Mouse (Mus musculus): Measurements from ENCODE around the gene Alpk1. TPM values are rescaled to one million over a fixed set of nuclear protein-coding genes. Genes with fewer than 3 reads are reported as not detected.

Gene Alpk1
- polyA plus RNA-seq, 1 experiment from 2014 or later, result 0.95 TPM

DNA sequence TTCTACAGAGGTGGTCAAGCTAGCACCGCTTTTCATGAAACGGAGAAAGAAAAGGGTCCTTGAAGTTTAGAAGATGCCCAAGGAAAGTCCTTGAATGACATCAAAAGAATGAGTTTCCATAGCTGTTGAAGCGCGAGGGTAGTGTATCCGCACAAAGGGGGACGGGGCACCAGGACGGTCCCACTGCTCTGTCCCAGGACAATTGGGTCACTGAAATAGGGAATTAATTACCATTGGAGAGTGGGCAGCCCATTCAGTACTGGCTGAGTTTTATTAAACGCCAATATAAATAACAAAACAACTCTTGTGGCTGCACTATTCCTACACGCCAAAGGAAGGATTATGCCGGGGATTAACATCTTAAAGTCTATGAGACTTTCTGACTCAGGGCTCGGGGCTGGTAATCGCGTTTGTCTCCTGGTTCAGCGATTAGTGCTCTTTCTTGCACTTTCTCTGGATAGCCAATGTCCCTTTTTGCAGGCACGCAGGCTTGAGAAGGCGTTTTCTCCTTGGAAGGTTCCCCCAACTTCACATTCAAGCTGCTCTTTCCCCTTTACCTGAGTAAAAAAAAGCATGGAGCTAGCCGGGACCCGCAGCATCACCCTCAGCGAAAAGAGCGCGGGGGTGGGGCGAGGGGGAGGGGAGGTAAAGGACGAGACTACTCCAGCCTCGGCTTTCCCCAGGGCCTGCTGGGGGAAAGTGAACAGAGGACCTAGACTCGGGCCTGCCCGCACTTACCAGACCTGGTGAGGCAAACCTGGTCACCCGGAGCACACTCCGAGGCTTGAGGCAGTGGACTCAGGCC, 153.0 kb downstream of the Alpk1 start:
- 0% methylated on average over 28 of the region's 28 CpGs for WGBS
- H3K9me3 ChIP-seq (replicated peaks), result 0 out of 2 replicates have a peak, but pooled peaks cover 4% of the 10 kb centered on the region
- H3K27ac ChIP-seq (replicated peaks), result peak overlapping the region; percentile 85
- H3K27me3 ChIP-seq (ENCODE audit: low read depth, poor library complexity, severe bottlenecking), result peaks cover 100% of the 10 kb centered on the region
- H3K36me3 ChIP-seq, result no peaks in the 10 kb centered on the region
- DNase-seq (ENCODE audit: low spot score), result peak; percentile 72
- peak overlapping the region; percentile 40 for H3K4me3 ChIP-seq
- H3K4me1 ChIP-seq, result peaks cover 70% of the 10 kb centered on the region

- no peak for DNase-seq (ENCODE audit: low spot score)
- Histone ChIP-seq H3K36me3 (no peaks in the 10 kb centered on the region), H3K9me3 (replicated peaks) (0 out of 2 replicates have a peak, but pooled peaks cover 4% of the 10 kb centered on the region), H3K4me1 (peaks cover 62% of the 10 kb centered on the region), H3K4me3 (0 out of 2 replicates have a peak overlapping the region, but pooled peaks have one; percentile 20), H3K27ac (replicated peaks) (no peak overlapping the region; the same call in 1 of the 2 replicates), H3K27me3 (ENCODE audit: low read depth, poor library complexity, severe bottlenecking) (peaks cover 100% of the 10 kb centered on the region)
- WGBS, result 6% methylated on average over 3 of the region's 3 CpGs
These were observed 153.8 kb downstream of the Alpk1 start for GRCm38 (mm10) chr3:127626524-127626923.

DNA sequence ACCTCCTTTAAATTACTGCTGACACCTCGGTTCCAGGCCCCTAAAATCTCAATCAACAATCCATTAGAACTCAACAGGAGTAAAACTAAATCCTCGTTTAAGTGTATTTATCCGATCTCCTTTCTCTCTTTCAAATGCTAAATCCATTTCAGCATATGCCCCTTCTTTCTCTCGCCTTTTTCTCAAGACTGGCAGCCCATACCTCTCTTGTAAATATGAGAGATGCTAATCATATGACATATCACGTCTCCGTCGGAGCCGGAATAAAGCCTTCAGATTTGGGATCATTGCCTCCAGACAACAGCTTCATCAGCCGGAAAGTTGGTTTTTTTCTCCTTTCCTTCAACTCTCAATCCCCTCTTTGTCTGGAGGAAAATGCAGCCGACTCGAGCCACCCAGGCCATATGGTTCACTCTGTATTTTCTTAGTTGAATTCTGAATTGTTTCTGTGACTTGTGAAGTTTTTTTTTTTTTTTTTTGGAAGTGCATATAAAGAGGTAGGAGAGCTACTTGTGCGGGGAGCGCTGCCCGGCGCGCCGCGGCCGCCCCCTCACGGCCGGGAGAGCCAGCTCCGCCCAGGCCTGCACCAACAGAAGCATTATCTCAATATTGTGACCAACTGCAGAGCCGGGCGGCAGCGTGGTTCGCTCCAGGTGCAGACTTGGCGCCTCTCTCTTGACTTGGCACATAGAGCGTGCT, 154.5 kb downstream of the Alpk1 start:
- H3K27ac ChIP-seq (replicated peaks), result peak overlapping the region; percentile 46; the same call in 1 of the 2 replicates
- peak overlapping the region; percentile 39 for H3K4me3 ChIP-seq
- H3K9me3 ChIP-seq (replicated peaks), result 0 out of 2 replicates have a peak, but pooled peaks cover 4% of the 10 kb centered on the region
- DNase-seq (ENCODE audit: low spot score), result peak; percentile 69
- WGBS, result under 1% methylated on average over 28 of the region's 28 CpGs
- H3K36me3 ChIP-seq, result no peaks in the 10 kb centered on the region
- H3K4me1 ChIP-seq, result peaks cover 55% of the 10 kb centered on the region
- peaks cover 100% of the 10 kb centered on the region for H3K27me3 ChIP-seq (ENCODE audit: low read depth, poor library complexity, severe bottlenecking)

- H3K4me1 ChIP-seq, result peaks cover 51% of the 10 kb centered on the region
- no peaks in the 10 kb centered on the region for H3K36me3 ChIP-seq
- WGBS, result 1% methylated on average over 36 of the region's 36 CpGs
- H3K4me3 ChIP-seq, result peak overlapping the region; percentile 39
- H3K9me3 ChIP-seq (replicated peaks), result 0 out of 2 replicates have a peak, but pooled peaks cover 4% of the 10 kb centered on the region
- H3K27ac ChIP-seq (replicated peaks), result peak overlapping the region; percentile 46; the same call in 1 of the 2 replicates
- peak; percentile 85 for DNase-seq (ENCODE audit: low spot score)
- H3K27me3 ChIP-seq (ENCODE audit: low read depth, poor library complexity, severe bottlenecking), result peaks cover 98% of the 10 kb centered on the region
These were observed 155.0 kb downstream of the Alpk1 start for GRCm38 (mm10) chr3:127625296-127625695.

Other genes starting within 250 kb of the Alpk1 start
- 80.5 and 86.2 TPM in 2 replicates for gene Larp7, start 227.2 kb downstream of the Alpk1 start, polyA plus RNA-seq (2016; fragmentation: Nextera tagmentation; extraction: Ambion mirVana)
- gene Zgrf1, start 227.0 kb downstream of the Alpk1 start, polyA plus RNA-seq (2016; fragmentation: Nextera tagmentation; extraction: Ambion mirVana), result 20.8 and 20.9 TPM in 2 replicates
- 26.5 and 47.5 TPM in 2 replicates for gene Neurog2, start 147.4 kb downstream of the Alpk1 start, polyA plus RNA-seq (2016; fragmentation: Nextera tagmentation; extraction: Ambion mirVana)
- gene Tifa, start 9.3 kb upstream of the Alpk1 start, polyA plus RNA-seq (2016; fragmentation: Nextera tagmentation; extraction: Ambion mirVana), result 2.1 and 3.0 TPM in 2 replicates
- gene Ap1ar, start 57.0 kb upstream of the Alpk1 start, polyA plus RNA-seq (2016; fragmentation: Nextera tagmentation; extraction: Ambion mirVana), result 54.6 and 54.8 TPM in 2 replicates
- 2.5 TPM in 2 replicates for gene Fam241a, start 115.8 kb upstream of the Alpk1 start, polyA plus RNA-seq (2016; fragmentation: Nextera tagmentation; extraction: Ambion mirVana)